Mouse (Mus musculus) retina, postnatal 1 day (tissue): ENCODE measurements around the gene Fbxo9.

Source experiments
- DNase-seq: peaks from one replicate; pipeline ENCODE4 v3.0.0-alpha.2; 2012

Gene Fbxo9

GRCm38 (mm10) chr9:78064121-78064520 is 44.7 kb downstream of the Fbxo9 start:
- DNase-seq: no peak

GRCm38 (mm10) chr9:78062392-78062791 is 46.5 kb downstream of the Fbxo9 start:
- no peak for DNase-seq

- DNase-seq: no peak
These were observed 49.2 kb downstream of the Fbxo9 start for GRCm38 (mm10) chr9:78059525-78060120.

GRCm38 (mm10) chr9:78054298-78054697 is 54.6 kb downstream of the Fbxo9 start:
- no peak for DNase-seq

DNA sequence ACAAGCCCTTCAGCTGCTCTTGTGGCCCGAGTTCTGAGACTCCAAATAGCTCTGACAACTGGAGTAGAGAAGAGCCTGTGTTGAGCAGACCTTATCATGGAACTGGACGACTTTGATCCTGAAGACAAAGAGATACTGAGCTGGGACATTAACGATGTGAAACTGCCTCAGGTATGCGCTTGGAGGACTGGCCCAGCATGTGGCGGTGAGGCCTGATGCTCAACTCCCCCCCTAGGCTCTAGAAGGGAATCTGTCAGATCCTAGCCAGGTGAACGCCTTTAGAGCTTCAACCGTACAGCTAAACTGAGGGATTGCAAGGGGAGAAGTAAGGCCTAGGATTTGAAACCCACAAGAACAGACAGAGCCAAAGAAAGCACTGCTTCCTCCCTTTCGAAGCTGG is 55.0 kb downstream of the Fbxo9 start:
- DNase-seq: no peak

DNA sequence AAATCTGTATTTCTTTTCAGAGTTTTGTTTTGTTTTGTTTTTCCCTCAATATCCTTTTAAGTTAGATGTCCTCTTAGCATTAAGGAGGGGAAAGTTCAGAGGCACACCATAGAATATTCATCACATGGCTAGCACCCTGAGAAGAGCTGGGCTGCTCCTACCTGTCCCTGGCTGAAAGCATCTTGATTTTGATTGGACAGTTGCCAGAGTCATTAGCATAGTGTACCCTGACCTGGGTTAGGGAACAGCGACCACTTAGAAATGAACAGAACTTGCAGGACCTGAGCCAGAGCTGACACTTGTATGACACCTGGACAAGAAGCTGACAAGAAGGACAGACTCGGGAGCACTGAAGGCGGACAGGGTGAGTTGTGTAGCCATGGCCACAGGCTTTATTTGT is 57.2 kb downstream of the Fbxo9 start, which contains the start of gene Gcm1:
TSS of gene Gcm1 (plus strand) at position 248 of the 400 bp plus-strand sequence.
- DNase-seq: no peak

DNA sequence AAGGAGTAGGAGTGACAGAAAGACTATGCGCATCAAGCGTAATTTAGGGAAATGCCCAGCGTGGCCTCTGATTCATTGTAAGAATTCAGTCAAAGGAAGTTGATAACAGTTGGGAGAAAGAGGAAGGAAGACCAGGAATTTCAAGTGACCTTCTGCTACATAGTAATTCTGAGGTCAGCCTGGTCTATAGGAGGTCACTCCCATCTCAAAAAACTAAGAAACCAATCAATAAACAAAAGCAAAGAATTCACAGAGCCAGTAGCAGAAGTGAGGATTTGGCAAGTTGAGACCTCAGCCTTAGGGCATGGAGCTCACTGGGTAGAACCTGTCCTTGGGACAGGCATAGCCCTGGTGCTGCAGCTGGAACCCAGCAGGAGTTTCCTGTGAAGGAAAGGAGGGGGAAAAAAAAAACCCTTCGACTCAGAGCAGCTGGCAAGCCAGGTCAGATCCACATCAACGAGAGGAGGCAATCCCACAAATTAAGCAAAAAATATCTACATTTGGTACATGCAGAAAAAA is 58.4 kb downstream of the Fbxo9 start:
- DNase-seq: no peak

DNA sequence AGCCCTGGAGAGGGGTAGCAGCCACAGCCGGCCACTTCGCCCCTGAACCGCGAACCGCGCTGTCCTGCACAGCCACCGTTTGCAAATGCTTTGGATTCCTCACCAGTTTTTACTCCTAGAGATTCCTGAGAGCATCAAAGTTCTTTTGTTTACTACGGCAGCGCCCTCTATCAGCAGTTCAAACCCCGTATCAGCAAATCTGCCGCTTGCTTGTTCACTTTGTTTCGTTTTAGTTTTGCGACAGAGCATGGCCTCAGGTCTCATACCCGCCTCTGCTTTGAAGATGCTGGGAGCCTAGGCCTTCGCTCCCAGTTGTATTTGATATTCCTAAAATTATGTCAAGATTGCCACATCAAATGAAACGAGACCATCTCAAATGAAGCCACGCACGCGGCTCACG is 62.1 kb downstream of the Fbxo9 start:
- DNase-seq: no peak

DNA sequence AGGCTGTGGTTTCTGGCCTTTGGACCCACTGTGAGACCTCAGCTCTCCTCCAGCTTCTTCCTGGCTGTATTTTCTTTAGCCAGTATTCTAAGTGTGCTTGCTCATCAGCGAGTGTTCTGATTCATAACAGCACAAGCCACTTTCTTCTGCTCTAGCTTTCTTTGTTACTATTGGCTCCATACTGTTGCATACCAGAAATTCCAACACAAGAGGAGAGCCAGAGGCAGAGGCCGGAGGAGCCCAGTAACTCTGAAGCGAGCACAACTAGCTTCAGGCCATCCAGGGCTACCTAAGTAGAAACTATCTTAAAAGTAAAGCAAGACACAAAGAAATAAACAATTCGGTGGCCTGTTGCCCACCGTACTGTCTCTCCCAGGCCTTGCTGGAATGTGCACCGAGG is 63.7 kb downstream of the Fbxo9 start:
- DNase-seq: no peak

DNA sequence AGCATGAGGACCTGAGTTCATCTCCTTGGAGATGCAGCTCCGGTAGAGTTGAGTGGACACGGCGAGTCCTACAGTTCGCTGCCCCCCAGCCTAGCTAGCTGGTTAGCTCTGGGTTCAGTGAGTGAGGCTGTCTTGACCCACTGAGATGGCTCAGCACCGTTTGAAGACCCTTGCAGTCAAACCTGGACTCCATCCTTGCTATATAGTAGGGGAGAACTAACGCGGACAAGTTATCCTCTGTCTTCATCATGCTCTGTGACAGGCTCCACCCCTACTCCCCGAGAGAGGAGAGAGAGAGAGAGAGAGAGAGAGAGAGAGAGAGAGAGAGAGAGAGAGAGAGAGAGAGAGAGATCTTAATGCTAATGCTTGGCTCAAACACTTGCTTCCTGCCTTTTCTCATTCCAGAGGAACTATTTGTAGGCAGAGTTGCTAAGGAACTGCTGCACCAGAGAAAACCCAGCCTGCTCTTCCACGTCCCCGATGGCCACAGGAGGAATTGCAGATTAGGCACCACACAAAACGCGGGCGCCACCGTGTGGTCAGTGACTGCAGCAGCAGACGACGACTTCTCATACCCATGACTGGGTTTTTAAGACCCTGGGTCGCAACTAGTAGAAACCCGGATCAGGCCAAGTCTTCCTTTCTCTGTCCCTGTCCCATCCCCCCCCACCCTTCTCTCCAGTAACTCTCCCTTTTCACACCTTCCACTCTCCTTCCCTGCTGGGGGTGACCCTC is 69.9 kb downstream of the Fbxo9 start:
- peak; percentile 92 for DNase-seq

GRCm38 (mm10) chr9:78035831-78036230 is 73.0 kb downstream of the Fbxo9 start:
- DNase-seq: no peak

- DNase-seq: no peak
These were observed 73.6 kb downstream of the Fbxo9 start for GRCm38 (mm10) chr9:78035296-78035695.

DNA sequence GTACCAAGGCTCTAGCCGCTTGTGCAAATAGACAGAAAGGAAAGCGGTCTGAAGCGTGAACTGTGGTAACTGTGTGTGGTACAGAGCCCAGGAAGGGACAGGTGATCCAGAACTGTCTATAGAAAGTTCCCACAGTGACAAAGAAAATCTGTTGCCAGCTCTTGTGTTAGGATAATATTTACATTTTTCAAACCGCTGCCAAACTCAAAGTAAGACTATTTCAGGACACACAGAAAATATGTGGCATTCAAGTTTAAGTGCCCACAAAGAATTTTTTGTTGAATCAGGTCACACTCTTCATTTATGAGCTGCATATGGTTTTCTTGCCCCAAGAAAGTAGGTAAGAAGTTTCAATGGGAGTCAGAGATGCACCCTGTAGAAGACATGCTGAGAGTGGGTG is 75.9 kb downstream of the Fbxo9 start:
- DNase-seq: no peak
